Mouse (Mus musculus) embryonic facial prominence, embryonic 14.5 days (tissue): ENCODE results near the gene Zbtb32. TPM values are rescaled to one million over a fixed set of nuclear protein-coding genes. Genes with fewer than 3 reads are reported as not detected.

Experiments used
- ATAC-seq: fragments of 200-750 bp; cut with Nextera tagmentation; 2 replicates; pipeline ENCODE4 v1.8.0; 2017; ENCODE audit warnings: low read depth, moderate number of reproducible peaks, moderate TSS enrichment
- DNase-seq: peaks from one replicate; pipeline ENCODE4 v3.0.0-alpha.2; 2015; ENCODE audit warnings: low spot score
- H3K27ac ChIP-seq: fragments of 300-500 bp; sonication (generic); replicated peaks from 2 replicates; pipeline ENCODE4 v1.5.1; 2014; ENCODE audit warnings: low read depth, mild to moderate bottlenecking, low read length, moderate library complexity
- H3K27me3 ChIP-seq: fragments of 300-500 bp; sonication (generic); replicated peaks from 2 replicates; pipeline ENCODE4 v1.6.1; 2014; ENCODE audit warnings: low read length; ENCODE audit not compliant: control insufficient read depth, insufficient read depth
- H3K36me3 ChIP-seq: fragments of 300-500 bp; sonication (generic); 2 replicates; pipeline ENCODE4 v1.6.1; 2014; ENCODE audit warnings: low read length, mixed read lengths; ENCODE audit not compliant: control insufficient read depth, insufficient read depth
- H3K4me1 ChIP-seq: fragments of 300-500 bp; sonication (generic); 2 replicates; pipeline ENCODE4 v1.6.1; 2014; ENCODE audit warnings: antibody characterized with exemption, low read length; ENCODE audit not compliant: control insufficient read depth, insufficient read depth
- H3K4me2 ChIP-seq: fragments of 300-500 bp; sonication (generic); 2 replicates; pipeline ENCODE4 v1.6.1; 2014; ENCODE audit warnings: low read depth, mild to moderate bottlenecking, low read length, moderate library complexity, mixed read lengths
- H3K4me3 ChIP-seq: fragments of 300-500 bp; sonication (generic); 2 replicates; pipeline ENCODE4 v1.5.1; 2014; ENCODE audit warnings: low read depth, mild to moderate bottlenecking, low read length
- H3K9ac ChIP-seq: fragments of 300-500 bp; sonication (generic); 2 replicates; pipeline ENCODE4 v1.6.1; 2014; ENCODE audit warnings: low read depth, mild to moderate bottlenecking, low read length, moderate library complexity, mixed read lengths
- H3K9me3 ChIP-seq: fragments of 300-500 bp; sonication (generic); 2 replicates; pipeline ENCODE4 v1.6.1; 2016; ENCODE audit warnings: low read length; ENCODE audit not compliant: control insufficient read depth
- WGBS: fragments of 180-500 bp; shearing (Covaris S2); extraction: QIAGEN DNeasy Blood & Tissue Kit; methylation state at CpG from one replicate; pipeline ENCODE4 v1.1.7; 2014; 5-methylcytosine and 5-hydroxymethylcytosine counted together
- polyA plus RNA-seq: library from polyadenylated mRNA; unstranded; fragments of >200 nt; fragmentation: Nextera tagmentation; extraction: Ambion mirVana; gene quantifications from 2 replicates; pipeline ENCODE4 v1.2.1, GENCODE M21; 2014

The Zbtb32 gene
- polyA plus RNA-seq, 1 experiment from 2014 or later = 0.45 TPM

DNA sequence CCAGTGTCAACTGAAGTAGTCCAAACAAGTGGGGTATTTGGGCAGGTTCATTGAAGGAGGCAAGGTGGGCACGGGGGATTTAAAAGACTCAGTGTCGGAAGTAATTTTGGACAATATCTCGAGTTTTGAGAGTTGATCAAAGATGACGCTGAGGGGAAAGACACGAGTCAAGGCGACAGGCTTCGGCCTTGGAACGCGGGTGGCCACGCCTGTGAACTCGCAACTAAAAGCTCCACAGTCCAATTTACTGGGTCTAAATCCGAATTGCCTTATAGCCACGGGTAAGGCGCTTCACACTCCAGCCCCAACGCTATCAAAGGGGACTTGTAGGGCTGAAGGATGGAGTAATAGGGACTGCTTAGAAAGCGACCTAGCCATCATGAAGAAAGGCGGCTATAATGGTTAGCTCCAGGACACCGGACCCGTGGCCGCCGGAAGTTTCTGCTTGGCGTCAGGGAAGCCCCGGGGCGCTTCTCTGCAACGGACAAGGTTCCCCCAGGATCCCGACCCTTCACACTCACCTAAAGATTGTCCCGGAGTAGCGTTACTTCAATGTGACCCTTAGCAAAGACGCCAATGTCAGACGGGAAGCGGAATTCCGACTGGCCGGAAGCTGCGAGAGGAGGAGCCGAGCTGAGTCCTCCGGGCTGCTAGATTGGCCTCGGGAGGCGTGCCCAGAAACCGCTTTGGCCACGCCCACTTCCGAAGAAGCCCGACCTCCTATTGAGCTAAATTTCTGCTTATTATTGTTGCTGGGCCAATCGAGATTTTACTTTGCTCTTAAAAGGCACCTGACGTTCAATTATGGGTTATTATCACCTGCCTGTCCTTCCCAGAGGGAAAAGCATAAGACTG, 27.0 kb upstream of the Zbtb32 start, which contains the start of gene Cox6b1:
Cox6b1 (minus strand) TSS at position 622 of the 855 bp plus-strand sequence.
- peak within 1 kb of the TSS; percentile 84 for H3K9ac ChIP-seq
- peak within 1 kb of the TSS; percentile 59 for H3K4me2 ChIP-seq
- ATAC-seq = peak; percentile 95
- no peak within 1 kb of the TSS; the same call in 1 of the 2 replicates for H3K27ac ChIP-seq
- peak within 1 kb of the TSS; percentile 80 for H3K4me3 ChIP-seq
- peak; percentile 95 for DNase-seq
- H3K36me3 ChIP-seq = peaks cover 35% of the 10 kb centered on the region
- H3K9me3 ChIP-seq = no peaks in the 10 kb centered on the region
- H3K4me1 ChIP-seq = peaks cover 8% of the 10 kb centered on the region
- no peaks in the 10 kb centered on the region for H3K27me3 ChIP-seq
- WGBS = 2% methylated on average over 44 of the region's 44 CpGs

DNA sequence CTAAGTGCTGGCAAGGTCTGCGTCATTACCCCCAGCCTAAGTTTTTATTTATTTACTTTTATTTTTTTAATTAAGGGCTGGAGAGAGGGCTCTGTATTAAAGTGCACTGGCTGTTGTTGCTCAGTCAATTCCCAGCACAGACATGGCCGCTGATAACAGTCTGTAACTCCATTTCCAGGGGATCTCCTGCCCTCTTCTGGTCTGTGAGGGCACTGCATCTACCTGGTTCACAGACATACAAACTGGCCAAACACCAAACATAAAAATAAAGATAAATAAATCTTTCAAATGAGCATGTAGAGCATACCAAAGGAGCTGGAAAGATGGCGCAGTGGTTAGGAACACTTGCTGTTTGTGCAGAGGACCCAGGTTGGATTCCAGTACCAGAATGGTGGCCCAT, 20.5 kb upstream of the Zbtb32 start:
- no peak overlapping the region for H3K4me3 ChIP-seq
- 85% methylated on average over 3 of the region's 3 CpGs for WGBS
- no peak overlapping the region for H3K9ac ChIP-seq
- no peak overlapping the region for H3K4me2 ChIP-seq
- DNase-seq (no peak), ATAC-seq (no peak)
- H3K4me1 ChIP-seq = no peaks in the 10 kb centered on the region
- H3K27me3 ChIP-seq = no peaks in the 10 kb centered on the region
- no peaks in the 10 kb centered on the region for H3K9me3 ChIP-seq
- peaks cover 79% of the 10 kb centered on the region for H3K36me3 ChIP-seq
- H3K27ac ChIP-seq = no peak overlapping the region

- H3K4me1 ChIP-seq = no peaks in the 10 kb centered on the region
- H3K4me2 ChIP-seq = no peak overlapping the region
- no peak overlapping the region for H3K27ac ChIP-seq
- ATAC-seq (no peak), DNase-seq (no peak)
- no peaks in the 10 kb centered on the region for H3K9me3 ChIP-seq
- H3K27me3 ChIP-seq = no peaks in the 10 kb centered on the region
- 89% methylated on average over 9 of the region's 9 CpGs for WGBS
- no peak overlapping the region for H3K4me3 ChIP-seq
- peaks cover 74% of the 10 kb centered on the region for H3K36me3 ChIP-seq
- H3K9ac ChIP-seq = no peak overlapping the region
These were observed 19.9 kb upstream of the Zbtb32 start for GRCm38 (mm10) chr7:30618658-30619057.

- peak; percentile 16; the same call in 1 of the 2 replicates for ATAC-seq
- no peak overlapping the region for H3K4me3 ChIP-seq
- no peaks in the 10 kb centered on the region for H3K4me1 ChIP-seq
- H3K27me3 ChIP-seq = no peaks in the 10 kb centered on the region
- no peak overlapping the region for H3K9ac ChIP-seq
- H3K27ac ChIP-seq = no peak overlapping the region
- DNase-seq = no peak
- no peak overlapping the region for H3K4me2 ChIP-seq
- no peaks in the 10 kb centered on the region for H3K9me3 ChIP-seq
- WGBS = 51% methylated on average over 4 of the region's 5 CpGs
- peaks cover 44% of the 10 kb centered on the region for H3K36me3 ChIP-seq
These were observed 16.5 kb upstream of the Zbtb32 start for GRCm38 (mm10) chr7:30615049-30615760.

GRCm38 (mm10) chr7:30614454-30614853, 15.7 kb upstream of the Zbtb32 start:
- WGBS = 78% methylated on average over 2 of the region's 2 CpGs
- H3K9ac ChIP-seq = no peak overlapping the region
- peaks cover 38% of the 10 kb centered on the region for H3K36me3 ChIP-seq
- H3K4me3 ChIP-seq = no peak overlapping the region
- H3K4me2 ChIP-seq = no peak overlapping the region
- H3K27ac ChIP-seq = no peak overlapping the region
- peak; percentile 30; the same call in 1 of the 2 replicates for ATAC-seq
- no peaks in the 10 kb centered on the region for H3K9me3 ChIP-seq
- H3K4me1 ChIP-seq = no peaks in the 10 kb centered on the region
- DNase-seq = peak; percentile 34
- no peaks in the 10 kb centered on the region for H3K27me3 ChIP-seq

DNA sequence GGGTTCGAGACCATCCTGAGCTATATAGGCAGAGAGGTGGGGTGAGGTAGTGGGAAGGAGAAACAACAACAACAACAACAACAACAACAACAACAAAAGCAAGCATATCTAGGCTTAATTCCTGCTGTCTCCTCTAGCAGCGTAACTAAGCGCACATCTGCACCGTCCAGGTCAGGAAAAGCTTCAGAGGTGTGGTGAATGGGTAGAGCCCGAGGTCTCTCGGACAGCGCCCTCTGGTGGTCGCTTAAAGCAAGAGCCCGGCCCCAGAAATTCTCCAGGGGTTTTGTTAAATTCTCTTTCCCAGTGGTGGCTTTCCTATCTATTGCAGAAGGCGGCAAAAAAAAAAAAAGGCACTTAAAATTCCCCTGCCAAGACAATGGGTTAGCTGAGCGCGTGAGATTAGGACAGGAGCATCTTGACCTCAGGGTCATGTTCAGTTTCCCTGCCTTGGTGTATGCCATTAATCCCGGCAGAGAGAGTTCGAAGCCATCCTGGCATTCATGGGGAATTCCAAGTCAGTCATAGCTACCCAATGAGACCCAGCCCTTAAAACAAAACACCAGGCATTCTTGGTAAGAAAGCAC, 14.9 kb upstream of the Zbtb32 start:
- no peaks in the 10 kb centered on the region for H3K4me1 ChIP-seq
- peak; percentile 56 for DNase-seq
- WGBS = 23% methylated on average over 14 of the region's 14 CpGs
- H3K9me3 ChIP-seq = no peaks in the 10 kb centered on the region
- no peak overlapping the region for H3K4me3 ChIP-seq
- no peak for ATAC-seq
- H3K4me2 ChIP-seq = no peak overlapping the region
- no peaks in the 10 kb centered on the region for H3K27me3 ChIP-seq
- H3K9ac ChIP-seq = no peak overlapping the region
- H3K27ac ChIP-seq = no peak overlapping the region
- H3K36me3 ChIP-seq = peaks cover 30% of the 10 kb centered on the region

- no peak within 1 kb of the TSS for H3K4me3 ChIP-seq
- H3K27ac ChIP-seq = no peak within 1 kb of the TSS
- no peak for ATAC-seq
These were observed 14.1 kb upstream of the Zbtb32 start, which contains the start of gene Upk1a for GRCm38 (mm10) chr7:30612654-30613402. Gene Upk1a (minus strand): TSS chr7:30612847.

DNA sequence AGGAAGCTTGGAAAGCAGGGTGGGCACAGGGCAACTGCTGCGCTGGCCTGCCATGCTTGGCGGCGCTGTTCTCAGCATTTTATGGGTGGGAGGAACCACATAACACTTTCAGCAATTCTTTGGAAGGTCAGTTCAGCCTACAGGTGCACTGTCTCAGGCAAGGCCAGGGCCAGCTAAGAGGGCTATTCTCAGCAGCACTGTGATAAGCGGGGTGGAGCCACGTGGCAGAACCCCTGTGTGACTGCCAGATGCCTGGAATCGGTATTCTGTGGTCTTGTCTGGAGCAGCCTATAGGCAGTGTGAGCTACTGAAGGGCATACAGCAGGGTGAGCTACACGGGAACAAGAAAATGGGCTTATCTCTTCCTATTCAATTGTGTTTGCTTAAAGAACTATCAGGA, 11.3 kb upstream of the Zbtb32 start:
- H3K27ac ChIP-seq = no peak overlapping the region
- H3K4me1 ChIP-seq = no peaks in the 10 kb centered on the region
- no peak overlapping the region for H3K4me3 ChIP-seq
- whole genome bisulfite sequencing = 52% methylated on average over 7 of the region's 7 CpGs
- DNase-seq (no peak), ATAC-seq (no peak)
- no peaks in the 10 kb centered on the region for H3K27me3 ChIP-seq
- no peaks in the 10 kb centered on the region for H3K9me3 ChIP-seq
- no peak overlapping the region for H3K4me2 ChIP-seq
- H3K9ac ChIP-seq = no peak overlapping the region
- no peaks in the 10 kb centered on the region for H3K36me3 ChIP-seq

More at GRCm38 (mm10) chr7:30612654-30613402, 14.1 kb upstream of the Zbtb32 start, which contains the start of gene Upk1a:
- H3K9me3 ChIP-seq = no peaks in the 10 kb centered on the region
- H3K4me1 ChIP-seq = no peaks in the 10 kb centered on the region
- DNase-seq = no peak
- no peaks in the 10 kb centered on the region for H3K27me3 ChIP-seq
- H3K36me3 ChIP-seq = peaks cover 22% of the 10 kb centered on the region
- H3K9ac ChIP-seq = no peak within 1 kb of the TSS
- 75% methylated on average over 8 of the region's 8 CpGs for WGBS
- no peak within 1 kb of the TSS for H3K4me2 ChIP-seq
